Mouse (Mus musculus) urinary bladder, postnatal 36 days (tissue): Measurements from ENCODE around the gene Aff4.
A peak's percentile ranks its signal among the peaks of the same experiment; 100 is the strongest.

Experiments used
- DNase-seq, 2 experiments: peaks; one replicate each; pipeline ENCODE4 v3.0.0; 2022; ENCODE audit warnings: low spot score in 2 of 2, mixed read lengths in 1 of 2

Gene Aff4

DNA sequence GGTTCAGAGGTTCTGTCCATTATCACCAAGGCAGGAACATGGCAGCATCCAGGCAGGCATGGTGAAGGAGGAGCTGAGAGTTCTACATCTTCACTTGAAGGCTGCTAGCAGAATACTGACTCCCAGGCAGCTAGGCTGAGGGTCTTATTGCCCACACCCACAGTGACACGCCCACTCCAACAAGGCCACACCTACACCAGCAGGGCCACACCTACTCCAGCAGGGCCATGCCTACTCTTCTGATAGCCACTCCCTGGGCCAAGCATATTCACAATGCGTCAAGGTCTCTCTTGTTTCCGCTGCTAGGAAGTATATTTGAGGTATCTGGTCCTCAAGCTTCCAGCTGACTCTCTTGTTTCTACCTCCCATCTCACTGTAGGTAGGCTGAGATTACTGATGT lies 108.4 kb downstream of the Aff4 start:
- no peak for DNase-seq

DNA sequence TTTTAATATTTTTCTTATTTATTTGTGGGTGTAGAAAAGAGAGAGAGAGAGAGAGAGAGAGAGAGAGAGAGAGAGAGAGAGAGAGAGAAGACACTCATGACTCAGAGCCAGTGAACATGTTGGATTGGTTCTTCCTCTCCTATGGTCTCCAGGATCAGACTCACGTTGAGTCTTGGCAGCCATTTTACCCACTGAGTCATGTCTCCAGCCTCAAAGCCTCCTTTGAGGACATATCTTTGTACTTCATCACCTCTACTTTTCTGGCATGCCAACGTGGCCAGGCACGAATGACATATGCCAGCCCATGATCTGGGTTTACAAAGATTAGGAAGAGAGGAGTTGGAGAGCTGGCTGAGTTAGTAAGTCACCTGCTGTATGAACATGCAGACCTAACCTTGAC lies 109.6 kb downstream of the Aff4 start:
- DNase-seq: no peak

DNA sequence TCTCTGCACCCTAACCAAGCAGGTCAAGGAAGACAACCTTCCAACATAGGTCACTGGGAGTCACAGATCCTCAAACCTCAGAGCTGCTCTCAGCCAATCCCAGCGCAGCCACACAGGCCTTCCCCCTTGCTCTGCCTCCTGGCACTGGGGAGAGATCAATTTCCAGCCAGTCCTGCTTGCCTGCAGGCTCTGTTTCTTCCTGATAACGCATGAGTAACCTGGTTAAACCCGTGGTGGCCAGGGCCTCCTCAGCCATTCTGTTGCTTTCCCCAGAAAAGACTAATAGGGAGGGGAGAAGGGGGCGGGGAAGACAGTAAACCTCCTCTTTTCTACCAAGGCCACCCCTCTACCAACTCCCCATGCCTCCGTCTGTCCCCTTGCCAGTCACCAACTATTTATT lies 111.1 kb downstream of the Aff4 start:
- DNase-seq: peak in 1 of 2 experiments; percentile 40

DNA sequence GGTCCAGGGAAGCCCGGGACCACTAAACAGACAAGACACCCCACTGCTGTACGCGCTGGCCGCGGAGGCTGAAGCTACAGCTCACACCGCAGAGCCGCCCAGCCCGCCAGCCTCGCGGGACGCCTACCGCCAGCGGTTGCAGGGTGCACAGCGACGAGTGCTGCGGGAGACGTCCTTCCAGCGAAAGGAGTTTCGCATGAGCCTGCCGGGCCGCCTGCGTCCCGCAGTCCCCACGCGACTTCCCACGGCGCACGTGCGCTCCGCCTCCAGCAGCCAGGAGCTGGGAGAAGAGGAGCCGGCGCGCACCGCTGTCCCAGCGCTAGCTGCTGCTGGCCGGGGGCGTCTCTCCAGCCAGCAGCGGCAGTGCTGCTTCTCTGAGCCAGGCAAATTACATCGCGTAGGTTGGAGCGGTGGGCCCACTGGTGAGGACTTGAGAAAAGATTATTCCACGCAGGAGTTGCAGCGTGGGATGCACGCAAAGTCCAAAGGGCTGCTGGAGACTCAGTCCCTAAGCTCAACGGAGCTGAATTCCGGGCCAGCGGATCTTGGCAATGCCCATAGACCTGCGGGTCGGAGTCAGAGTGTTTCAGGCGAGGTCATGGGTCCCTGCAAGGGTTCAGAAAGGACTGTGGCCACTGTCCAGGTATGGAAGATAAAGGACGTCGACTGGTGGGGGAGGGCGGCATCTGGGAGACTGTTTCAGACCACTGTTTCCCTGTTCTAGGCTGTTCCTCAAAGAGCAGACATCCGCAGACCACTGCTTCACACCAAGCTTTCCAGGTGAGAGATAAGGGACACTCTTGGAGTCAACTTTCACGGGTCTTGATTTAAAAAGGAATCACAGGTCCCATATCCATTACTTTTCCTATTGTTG lies 113.2 kb downstream of the Aff4 start:
- no peak for DNase-seq

DNA sequence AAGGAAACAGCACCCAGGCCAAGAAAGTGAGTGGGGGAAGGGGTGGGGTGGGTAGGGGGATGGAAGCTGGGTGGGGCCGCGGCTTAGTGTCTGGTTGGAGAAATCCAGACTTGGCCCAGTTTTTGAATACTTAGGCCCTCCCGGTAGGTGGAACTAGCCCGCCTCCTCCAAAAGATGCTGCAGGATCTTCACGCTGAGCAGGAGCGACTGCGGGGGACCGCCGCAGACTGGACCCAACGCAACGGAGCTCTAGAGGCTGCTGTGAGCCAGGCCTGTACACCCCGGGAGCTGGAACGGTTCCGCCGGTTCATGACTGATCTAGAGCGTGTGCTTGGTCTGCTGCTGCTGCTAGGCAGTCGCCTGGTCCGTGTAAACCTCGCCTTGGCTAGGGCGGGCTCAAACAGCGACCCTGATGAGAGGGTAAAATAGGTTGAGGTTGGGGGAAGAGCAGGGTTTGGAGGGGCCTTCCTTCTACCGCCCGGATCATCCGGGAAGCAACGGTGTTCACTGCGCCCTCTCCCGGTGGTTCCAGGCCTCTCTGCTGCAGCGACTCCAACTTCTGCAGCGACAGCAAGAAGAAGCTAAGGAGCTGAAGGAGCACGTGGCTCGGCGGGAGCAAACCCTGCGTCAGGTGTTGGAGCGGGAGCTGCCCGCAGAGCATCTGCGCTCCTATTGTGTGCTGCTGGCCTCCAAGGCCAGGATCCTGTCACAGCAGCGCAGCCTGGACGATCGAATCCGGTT lies 115.8 kb downstream of the Aff4 start:
- DNase-seq: peak in 1 of 2 experiments; percentile 72

DNA sequence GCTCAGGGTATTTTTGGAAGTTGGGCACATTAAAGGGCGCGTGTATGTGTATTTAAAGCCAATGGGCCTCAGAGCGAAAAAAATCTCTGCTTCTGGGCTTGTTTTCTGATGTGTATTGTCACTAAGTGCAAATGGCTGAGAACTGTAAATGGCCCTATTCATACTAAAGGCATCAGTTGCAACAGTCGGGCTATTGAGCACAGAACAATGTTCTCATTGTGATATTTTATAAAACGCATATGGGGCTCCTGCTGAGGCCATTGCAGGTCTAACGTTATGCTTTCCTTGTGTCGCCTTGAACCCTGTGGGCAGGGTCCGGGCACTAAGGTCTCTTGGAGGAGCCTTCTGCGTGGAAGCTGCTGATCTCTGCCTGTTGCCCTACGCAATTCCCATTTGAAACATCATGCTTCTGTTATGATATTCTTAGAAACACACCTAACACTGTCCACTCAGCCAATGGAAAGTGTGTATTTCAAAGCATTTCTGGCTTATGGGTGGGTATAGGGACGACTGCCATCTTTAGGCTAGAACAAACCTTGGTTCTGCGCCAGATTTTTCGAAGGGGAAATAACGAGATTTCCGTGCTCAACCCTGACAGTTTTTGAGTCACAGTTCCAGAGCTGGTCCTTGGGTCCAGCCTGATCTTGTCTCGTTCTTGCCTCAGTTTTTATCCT lies 118.8 kb downstream of the Aff4 start:
- no peak for DNase-seq

DNA sequence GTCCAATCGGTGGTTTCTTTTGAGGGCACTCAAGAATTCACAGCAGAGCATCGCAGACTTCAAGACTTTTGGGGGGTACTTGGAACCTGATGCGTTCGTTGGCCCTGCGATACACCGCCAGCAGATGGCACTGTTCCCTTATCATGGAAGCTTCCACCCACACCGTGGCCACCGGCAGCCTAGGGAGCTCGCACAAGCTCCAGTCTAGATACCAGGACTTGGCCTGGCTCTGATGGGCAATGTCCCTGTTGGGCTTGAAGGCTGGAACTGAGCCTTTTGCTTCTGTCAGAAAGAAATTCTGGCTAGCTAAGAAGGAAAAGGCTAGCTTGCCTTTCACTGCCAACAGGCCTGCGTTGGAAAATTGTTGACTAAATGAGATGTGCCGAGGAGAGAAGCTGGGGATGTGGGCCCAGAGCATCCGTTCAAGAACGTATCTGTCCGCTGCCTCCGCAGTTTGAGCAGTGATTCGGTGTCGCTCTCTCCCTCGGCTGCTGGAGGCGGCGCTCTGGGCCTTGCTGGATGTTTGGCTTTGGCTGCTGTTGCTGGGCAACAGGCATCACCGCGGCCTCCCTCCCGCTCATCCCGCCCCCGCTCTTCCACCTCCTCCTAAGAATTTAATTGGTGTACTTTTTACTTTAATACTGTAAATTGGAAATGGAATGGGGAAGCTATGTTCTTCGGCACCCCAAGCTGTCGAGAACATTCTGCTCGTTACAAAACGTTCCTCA lies 119.5 kb downstream of the Aff4 start, which contains the start of gene Gm9837:
TSS of gene Gm9837 (minus strand) at position 512 of the 728 bp plus-strand sequence.
- DNase-seq: peak; percentile 80 to 89
